Mouse (Mus musculus): ENCODE measurements around the gene Spata20. TPM values are rescaled to one million over a fixed set of nuclear protein-coding genes. Genes with fewer than 3 reads are reported as not detected.

The Spata20 gene
- polyA plus RNA-seq, 1 experiment from 2014 or later, result 0.08 TPM

DNA sequence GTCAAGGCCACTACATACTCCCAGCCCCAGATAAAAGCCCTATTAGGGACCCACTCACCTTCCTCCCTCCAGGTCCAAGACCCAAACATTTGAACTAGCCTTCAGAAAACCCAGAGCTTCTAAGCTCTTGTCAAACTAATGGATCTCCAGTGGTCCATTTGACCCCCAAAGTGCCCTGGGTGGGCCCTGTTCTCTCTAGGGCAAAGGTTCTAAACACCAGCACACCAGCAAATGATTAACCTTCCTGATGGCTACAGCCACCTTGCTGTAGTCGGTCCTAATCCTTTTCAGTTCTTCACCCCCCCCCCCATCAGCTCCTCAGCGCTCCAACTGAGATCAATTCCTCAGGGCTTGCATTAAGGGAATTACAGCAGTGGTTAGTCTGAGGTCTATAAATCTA is 21.8 kb downstream of the Spata20 start:
- Histone ChIP-seq H3K27ac (ENCODE audit: low read length) (no peak overlapping the region), H3K9ac (ENCODE audit: low read length) (no peak overlapping the region), H3K27me3 (ENCODE audit: control insufficient read depth, insufficient read depth, low read length) (0 out of 2 replicates have a peak, but pooled peaks cover 2% of the 10 kb centered on the region), H3K4me3 (ENCODE audit: low read length) (no peak overlapping the region), H3K36me3 (ENCODE audit: control insufficient read depth, insufficient read depth) (no peaks in the 10 kb centered on the region), H3K4me1 (ENCODE audit: control insufficient read depth, insufficient read depth, low read length) (peaks cover 22% of the 10 kb centered on the region), H3K4me2 (ENCODE audit: low read depth, low read length) (no peak overlapping the region), H3K9me3 (replicated peaks; ENCODE audit: control insufficient read depth, low read length) (no peaks in the 10 kb centered on the region)
- 70% methylated on average over 2 of the region's 2 CpGs for WGBS
- no peak for ATAC-seq (replicated peaks; ENCODE audit: extremely low read depth, insufficient read depth, low FRiP score)

DNA sequence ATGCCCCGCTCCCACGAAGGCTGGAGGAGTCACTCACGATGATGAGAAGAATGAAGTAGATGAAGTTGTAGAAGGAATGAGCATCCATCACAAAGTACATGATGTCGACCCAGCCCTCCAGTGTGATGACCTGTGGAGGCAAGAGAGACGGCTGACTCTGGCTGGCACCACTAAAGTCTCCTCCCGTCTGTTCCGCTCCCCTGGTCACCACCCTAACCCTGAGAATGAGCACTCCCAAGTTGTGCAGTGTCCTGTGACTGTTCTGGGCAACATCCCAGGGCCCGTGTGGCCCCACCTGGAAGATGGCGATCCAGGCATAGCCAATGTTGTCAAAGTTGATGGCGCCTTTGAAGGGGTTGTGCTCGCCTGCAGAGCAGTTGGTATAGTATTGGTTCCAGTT is 24.1 kb downstream of the Spata20 start:
- Histone ChIP-seq H3K4me2 (ENCODE audit: low read depth, low read length) (no peak overlapping the region), H3K4me1 (ENCODE audit: control insufficient read depth, insufficient read depth, low read length) (peaks cover 5% of the 10 kb centered on the region; the same call in 1 of the 2 replicates), H3K9ac (ENCODE audit: low read length) (no peak overlapping the region), H3K4me3 (ENCODE audit: low read length) (no peak overlapping the region), H3K27me3 (ENCODE audit: control insufficient read depth, insufficient read depth, low read length) (0 out of 2 replicates have a peak, but pooled peaks cover 2% of the 10 kb centered on the region), H3K9me3 (replicated peaks; ENCODE audit: control insufficient read depth, low read length) (no peaks in the 10 kb centered on the region), H3K27ac (ENCODE audit: low read length) (no peak overlapping the region), H3K36me3 (ENCODE audit: control insufficient read depth, insufficient read depth) (no peaks in the 10 kb centered on the region)
- 88% methylated on average over 11 of the region's 11 CpGs for WGBS
- no peak for ATAC-seq (replicated peaks; ENCODE audit: extremely low read depth, insufficient read depth, low FRiP score)

DNA sequence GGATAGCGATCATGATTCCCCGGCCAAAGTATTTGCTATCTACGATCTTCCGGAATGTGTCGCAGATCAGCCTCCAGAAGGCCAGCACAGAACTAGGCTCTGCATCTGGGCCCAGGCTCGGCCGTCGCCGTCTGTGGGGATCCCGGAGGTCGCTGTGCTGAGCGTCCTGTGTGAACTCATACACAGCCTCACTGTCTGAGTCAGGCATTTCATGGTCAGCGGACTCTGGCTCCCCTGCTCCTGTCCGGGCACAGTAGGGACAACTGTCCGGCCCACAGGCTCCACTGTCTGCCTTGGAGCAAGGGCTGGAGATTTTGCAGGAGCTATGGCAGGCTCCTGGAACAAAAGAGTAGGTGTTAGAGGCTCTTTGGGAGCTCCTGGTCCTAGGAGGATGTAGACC is 29.0 kb downstream of the Spata20 start:
- Histone ChIP-seq H3K27me3 (ENCODE audit: control insufficient read depth, insufficient read depth, low read length) (0 out of 2 replicates have a peak, but pooled peaks cover 2% of the 10 kb centered on the region), H3K36me3 (ENCODE audit: control insufficient read depth, insufficient read depth) (no peaks in the 10 kb centered on the region), H3K4me3 (ENCODE audit: low read length) (no peak overlapping the region), H3K27ac (ENCODE audit: low read length) (no peak overlapping the region), H3K9me3 (replicated peaks; ENCODE audit: control insufficient read depth, low read length) (no peaks in the 10 kb centered on the region), H3K4me1 (ENCODE audit: control insufficient read depth, insufficient read depth, low read length) (peaks cover 5% of the 10 kb centered on the region; the same call in 1 of the 2 replicates), H3K9ac (ENCODE audit: low read length) (no peak overlapping the region), H3K4me2 (ENCODE audit: low read depth, low read length) (no peak overlapping the region)
- ATAC-seq (replicated peaks; ENCODE audit: extremely low read depth, insufficient read depth, low FRiP score), result no peak
- WGBS, result 86% methylated on average over 15 of the region's 15 CpGs

DNA sequence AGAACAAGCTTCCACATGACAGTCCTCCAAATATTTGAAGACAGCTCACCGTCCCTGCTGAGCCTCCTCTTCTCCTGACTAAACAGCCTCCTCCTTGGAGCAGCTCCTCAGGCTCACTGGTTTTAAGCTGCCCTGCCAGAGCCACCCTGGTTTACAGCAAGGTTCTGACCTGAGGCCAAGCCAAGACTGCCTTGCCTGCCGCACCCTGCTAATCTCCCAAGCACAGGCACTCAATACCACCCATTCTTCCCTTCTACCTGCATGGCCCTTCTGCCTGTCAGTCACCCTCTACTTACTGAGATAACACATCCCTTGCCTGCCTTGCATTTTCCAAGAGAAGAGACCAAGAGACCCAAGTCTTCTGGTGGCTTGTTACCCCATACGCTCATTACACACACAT is 29.6 kb downstream of the Spata20 start:
- H3K27me3 ChIP-seq (ENCODE audit: control insufficient read depth, insufficient read depth, low read length), result 0 out of 2 replicates have a peak, but pooled peaks cover 2% of the 10 kb centered on the region
- H3K9ac ChIP-seq (ENCODE audit: low read length), result no peak overlapping the region
- peaks cover 10% of the 10 kb centered on the region for H3K4me1 ChIP-seq (ENCODE audit: control insufficient read depth, insufficient read depth, low read length)
- H3K9me3 ChIP-seq (replicated peaks; ENCODE audit: control insufficient read depth, low read length), result no peaks in the 10 kb centered on the region
- H3K4me3 ChIP-seq (ENCODE audit: low read length), result no peak overlapping the region
- no peak for ATAC-seq (replicated peaks; ENCODE audit: extremely low read depth, insufficient read depth, low FRiP score)
- H3K27ac ChIP-seq (ENCODE audit: low read length), result no peak overlapping the region
- no peak overlapping the region for H3K4me2 ChIP-seq (ENCODE audit: low read depth, low read length)
- H3K36me3 ChIP-seq (ENCODE audit: control insufficient read depth, insufficient read depth), result no peaks in the 10 kb centered on the region
- 61% methylated on average over 3 of the region's 3 CpGs for WGBS

DNA sequence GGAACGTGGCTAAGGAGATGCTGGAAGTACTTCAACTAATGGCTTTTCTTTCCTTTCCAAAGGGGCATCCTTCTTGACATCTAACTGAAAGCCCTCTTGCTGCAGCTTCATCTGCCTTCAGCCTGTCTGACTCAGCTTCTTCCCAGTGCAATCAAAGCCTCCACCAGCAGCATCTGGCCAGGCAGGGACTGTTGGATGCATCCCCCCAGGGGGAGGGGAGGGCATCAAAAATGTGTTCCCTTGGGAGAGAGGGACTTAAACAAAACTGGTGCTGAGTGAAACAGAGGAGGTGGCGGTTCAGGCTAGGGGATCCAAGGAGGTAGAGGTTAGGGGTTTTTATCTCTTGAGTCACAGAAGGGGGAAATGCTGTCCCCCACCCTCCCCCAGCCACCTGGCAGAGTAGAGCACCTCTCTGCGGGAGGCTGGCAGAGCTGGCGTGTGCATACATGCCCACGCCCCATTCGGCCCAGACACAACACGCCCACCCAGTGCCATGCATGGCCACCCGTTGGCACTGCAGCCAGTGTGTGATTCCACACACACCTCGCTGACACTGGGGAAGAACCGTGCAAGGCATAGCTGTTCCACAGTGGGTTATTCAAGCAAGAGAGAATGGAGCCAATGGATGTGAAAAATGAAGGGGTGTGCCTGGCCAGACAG is 30.7 kb downstream of the Spata20 start:
- no peak overlapping the region for H3K4me2 ChIP-seq (ENCODE audit: low read depth, low read length)
- no peaks in the 10 kb centered on the region for H3K9me3 ChIP-seq (replicated peaks; ENCODE audit: control insufficient read depth, low read length)
- H3K36me3 ChIP-seq (ENCODE audit: control insufficient read depth, insufficient read depth), result no peaks in the 10 kb centered on the region
- no peak overlapping the region for H3K4me3 ChIP-seq (ENCODE audit: low read length)
- H3K27me3 ChIP-seq (ENCODE audit: control insufficient read depth, insufficient read depth, low read length), result 0 out of 2 replicates have a peak, but pooled peaks cover 2% of the 10 kb centered on the region
- no peak overlapping the region for H3K9ac ChIP-seq (ENCODE audit: low read length)
- no peak overlapping the region for H3K27ac ChIP-seq (ENCODE audit: low read length)
- WGBS, result 83% methylated on average over 10 of the region's 10 CpGs
- no peak for ATAC-seq (replicated peaks; ENCODE audit: extremely low read depth, insufficient read depth, low FRiP score)
- H3K4me1 ChIP-seq (ENCODE audit: control insufficient read depth, insufficient read depth, low read length), result peaks cover 17% of the 10 kb centered on the region

DNA sequence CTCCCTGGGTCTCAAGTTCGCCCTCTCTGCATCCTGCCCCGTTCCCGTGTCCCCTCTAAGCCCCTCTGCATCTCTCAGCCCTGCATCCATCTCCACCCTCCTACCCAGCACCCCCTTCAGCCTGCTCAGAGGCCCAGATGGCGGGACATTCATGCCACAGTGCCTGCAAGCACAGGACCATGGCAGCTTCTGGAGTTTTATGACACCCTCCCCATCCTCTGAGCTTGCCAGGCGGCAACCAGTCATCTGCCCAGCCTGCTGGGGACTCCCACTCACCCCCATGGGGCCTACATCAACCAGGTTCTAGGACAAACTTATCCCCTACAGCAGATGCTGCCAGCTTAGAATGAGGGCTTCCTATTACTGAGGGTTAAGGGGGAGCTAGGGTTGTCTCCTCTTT is 31.2 kb downstream of the Spata20 start:
- Histone ChIP-seq H3K27ac (ENCODE audit: low read length) (no peak overlapping the region), H3K9me3 (replicated peaks; ENCODE audit: control insufficient read depth, low read length) (no peaks in the 10 kb centered on the region), H3K4me2 (ENCODE audit: low read depth, low read length) (no peak overlapping the region), H3K27me3 (ENCODE audit: control insufficient read depth, insufficient read depth, low read length) (0 out of 2 replicates have a peak, but pooled peaks cover 2% of the 10 kb centered on the region), H3K9ac (ENCODE audit: low read length) (no peak overlapping the region), H3K4me3 (ENCODE audit: low read length) (no peak overlapping the region), H3K4me1 (ENCODE audit: control insufficient read depth, insufficient read depth, low read length) (peaks cover 21% of the 10 kb centered on the region), H3K36me3 (ENCODE audit: control insufficient read depth, insufficient read depth) (no peaks in the 10 kb centered on the region)
- ATAC-seq (replicated peaks; ENCODE audit: extremely low read depth, insufficient read depth, low FRiP score), result no peak
- 79% methylated on average over 5 of the region's 5 CpGs for WGBS

DNA sequence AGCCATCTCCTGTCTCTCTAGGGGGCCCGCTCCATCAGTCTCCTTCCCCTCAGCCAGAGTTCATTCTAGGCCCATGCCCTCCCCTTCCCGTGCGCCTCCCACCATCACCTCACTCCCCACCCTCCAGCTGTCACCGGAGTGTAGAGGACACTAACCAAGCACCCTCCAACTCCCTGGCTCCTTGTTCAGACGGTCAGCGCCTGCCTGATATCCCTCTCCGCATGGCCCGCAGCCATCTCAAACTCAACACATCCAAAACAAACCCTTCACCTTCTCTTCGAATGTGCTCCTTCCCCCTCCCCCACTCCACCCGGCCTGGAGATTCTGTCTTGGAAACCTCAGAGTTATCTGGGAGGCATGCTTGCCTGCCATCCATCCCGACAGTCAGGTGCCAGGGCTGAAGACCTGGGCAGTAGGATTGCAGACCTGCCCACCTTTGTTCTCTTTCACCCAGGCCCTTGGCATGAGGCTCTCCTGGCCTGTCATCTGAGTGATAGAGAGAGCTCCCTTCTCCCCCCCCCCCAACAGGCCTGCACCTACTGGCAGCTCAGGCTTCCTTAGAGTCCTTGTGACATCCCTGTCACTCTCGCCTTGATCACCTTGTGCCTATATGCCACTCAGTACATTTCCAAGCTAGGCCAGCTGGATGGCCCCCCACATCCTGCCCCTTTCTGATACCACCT is 34.7 kb downstream of the Spata20 start:
- no peaks in the 10 kb centered on the region for H3K9me3 ChIP-seq (replicated peaks; ENCODE audit: control insufficient read depth, low read length)
- H3K36me3 ChIP-seq (ENCODE audit: control insufficient read depth, insufficient read depth), result no peaks in the 10 kb centered on the region
- peak; percentile 93 for ATAC-seq (replicated peaks; ENCODE audit: extremely low read depth, insufficient read depth, low FRiP score)
- WGBS, result 15% methylated on average over 12 of the region's 12 CpGs
- H3K27ac ChIP-seq (ENCODE audit: low read length), result peak overlapping the region; percentile 95
- H3K4me3 ChIP-seq (ENCODE audit: low read length), result no peak overlapping the region
- H3K27me3 ChIP-seq (ENCODE audit: control insufficient read depth, insufficient read depth, low read length), result 0 out of 2 replicates have a peak, but pooled peaks cover 1% of the 10 kb centered on the region
- peak overlapping the region; percentile 5; the same call in 1 of the 2 replicates for H3K9ac ChIP-seq (ENCODE audit: low read length)
- peak overlapping the region; percentile 31; the same call in 1 of the 2 replicates for H3K4me2 ChIP-seq (ENCODE audit: low read depth, low read length)
- H3K4me1 ChIP-seq (ENCODE audit: control insufficient read depth, insufficient read depth, low read length), result peaks cover 36% of the 10 kb centered on the region

DNA sequence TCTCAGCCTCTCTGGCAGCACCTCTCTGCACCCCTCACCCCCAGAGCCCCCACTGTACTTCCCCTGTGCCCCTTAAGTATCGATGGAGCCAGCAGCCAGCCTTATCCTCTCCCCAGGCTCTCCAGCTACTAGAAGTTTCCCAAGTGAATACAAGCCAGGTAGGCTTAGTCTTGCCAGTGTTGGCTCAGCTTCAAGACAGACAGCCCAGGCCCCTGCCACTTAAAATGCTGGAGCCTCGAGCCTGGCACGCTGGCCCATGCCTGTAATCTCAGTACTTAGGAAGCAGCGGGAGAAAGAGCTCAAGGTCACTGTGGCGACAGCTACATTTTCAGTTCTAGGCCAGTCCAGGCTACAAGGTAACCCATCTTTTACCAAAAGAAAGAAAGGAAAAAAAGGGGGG is 36.1 kb downstream of the Spata20 start:
- Histone ChIP-seq H3K9me3 (replicated peaks; ENCODE audit: control insufficient read depth, low read length) (no peaks in the 10 kb centered on the region), H3K27ac (ENCODE audit: low read length) (peak overlapping the region; percentile 95), H3K9ac (ENCODE audit: low read length) (no peak overlapping the region), H3K4me1 (ENCODE audit: control insufficient read depth, insufficient read depth, low read length) (peaks cover 34% of the 10 kb centered on the region), H3K4me3 (ENCODE audit: low read length) (no peak overlapping the region), H3K4me2 (ENCODE audit: low read depth, low read length) (no peak overlapping the region), H3K27me3 (ENCODE audit: control insufficient read depth, insufficient read depth, low read length) (peaks cover 2% of the 10 kb centered on the region; the same call in 1 of the 2 replicates), H3K36me3 (ENCODE audit: control insufficient read depth, insufficient read depth) (no peaks in the 10 kb centered on the region)
- WGBS, result 29% methylated on average over 5 of the region's 5 CpGs
- ATAC-seq (replicated peaks; ENCODE audit: extremely low read depth, insufficient read depth, low FRiP score), result peak; percentile 62

DNA sequence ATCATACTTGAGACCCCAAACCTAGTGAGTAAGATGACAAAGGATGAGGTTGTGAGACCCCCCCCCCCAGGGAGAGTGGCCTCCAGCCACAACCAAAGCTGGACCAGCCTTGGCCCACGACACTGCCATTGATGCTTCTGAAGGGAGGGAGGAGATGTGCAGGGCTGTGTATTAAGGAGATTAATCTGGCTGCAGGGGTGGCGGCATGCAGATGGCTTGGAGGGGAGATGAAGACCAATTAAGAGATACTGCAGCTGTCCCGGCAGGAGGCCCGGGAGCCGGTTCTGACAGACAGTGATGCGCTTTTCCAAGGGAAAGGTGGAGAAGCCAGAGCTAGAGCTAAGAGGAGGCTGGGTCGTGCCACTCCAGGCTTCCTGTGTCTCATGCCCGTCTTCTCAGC is 36.7 kb downstream of the Spata20 start:
- no peak for ATAC-seq (replicated peaks; ENCODE audit: extremely low read depth, insufficient read depth, low FRiP score)
- H3K4me3 ChIP-seq (ENCODE audit: low read length), result no peak overlapping the region
- H3K36me3 ChIP-seq (ENCODE audit: control insufficient read depth, insufficient read depth), result no peaks in the 10 kb centered on the region
- no peak overlapping the region for H3K4me2 ChIP-seq (ENCODE audit: low read depth, low read length)
- H3K9me3 ChIP-seq (replicated peaks; ENCODE audit: control insufficient read depth, low read length), result no peaks in the 10 kb centered on the region
- H3K27ac ChIP-seq (ENCODE audit: low read length), result peak overlapping the region; percentile 95
- no peak overlapping the region for H3K9ac ChIP-seq (ENCODE audit: low read length)
- H3K27me3 ChIP-seq (ENCODE audit: control insufficient read depth, insufficient read depth, low read length), result peaks cover 2% of the 10 kb centered on the region; the same call in 1 of the 2 replicates
- peaks cover 34% of the 10 kb centered on the region for H3K4me1 ChIP-seq (ENCODE audit: control insufficient read depth, insufficient read depth, low read length)
- WGBS, result 52% methylated on average over 8 of the region's 8 CpGs

All from heart, embryonic 16.5 days (tissue).